In the genomic region with DNA sequence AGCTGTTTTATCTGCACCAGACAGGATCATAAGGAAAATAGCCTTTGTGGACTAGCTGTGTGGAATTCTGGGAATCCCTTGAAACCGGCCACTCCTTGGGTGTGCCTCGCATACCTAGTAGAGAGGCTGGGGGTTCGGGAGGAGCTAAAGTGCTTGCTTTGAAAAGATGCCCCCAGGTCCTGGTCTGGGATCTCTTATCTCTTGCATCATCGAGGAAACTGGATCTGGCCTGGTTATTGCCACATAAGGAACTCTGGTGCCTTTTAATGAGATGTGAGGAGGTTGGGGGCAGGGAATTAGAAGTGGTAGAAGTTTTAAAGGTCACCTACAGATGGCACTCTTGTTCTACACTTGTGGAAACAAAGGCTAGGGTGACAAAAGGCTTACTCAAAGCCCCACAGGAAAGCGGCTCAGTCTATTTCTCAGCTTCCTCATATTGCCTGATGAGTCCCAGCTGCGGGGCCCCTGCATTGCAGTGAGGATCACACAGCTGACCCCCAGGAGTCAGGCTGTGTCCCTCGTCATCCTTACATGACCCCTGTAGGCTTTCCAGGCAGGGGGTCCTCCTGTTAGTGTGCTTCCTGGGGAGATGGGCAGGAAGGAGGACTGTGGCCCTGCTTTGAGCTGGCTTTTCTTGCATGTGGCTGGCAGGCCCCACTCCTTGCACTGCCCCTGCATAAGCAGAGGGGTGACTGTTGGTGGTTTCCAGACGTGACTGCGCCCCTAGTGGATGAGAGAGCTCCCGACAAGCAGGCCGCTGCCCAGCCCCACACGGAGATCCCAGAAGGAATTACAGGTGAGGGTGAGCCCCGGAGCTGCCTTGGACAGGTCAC, we compare ENCODE assay signal across 8 mouse cellular contexts. TPM values are rescaled to one million over a fixed set of nuclear protein-coding genes. Genes with fewer than 3 reads are reported as not detected.
A peak's percentile ranks its signal among the peaks of the same experiment; 100 is the strongest.
DNase-seq lines count a peak whose midpoint lies in the region; ATAC-seq and TF ChIP-seq lines count a peak whose summit lies in the region.

No protein-coding gene starts in this region.

- WGBS in embryonic facial prominence, embryonic 13.5 days: 11% methylated on average over 13 of the region's 13 CpGs
- WGBS in heart, embryonic 10.5 days: 18% methylated on average over 13 of the region's 13 CpGs
- WGBS in kidney, embryonic 15.5 days: 19% methylated on average over 13 of the region's 13 CpGs
- 13% methylated on average over 13 of the region's 13 CpGs for WGBS in midbrain, postnatal 0 days
- 23% methylated on average over 13 of the region's 13 CpGs for WGBS in stomach, embryonic 14.5 days

- peak overlapping the region; percentile 51 for H3K9ac ChIP-seq in embryonic facial prominence, embryonic 13.5 days
- H3K9ac ChIP-seq in kidney, embryonic 15.5 days: no peak overlapping the region
- H3K9ac ChIP-seq in midbrain, postnatal 0 days (replicated peaks; ENCODE audit: low read length, poor library complexity, severe bottlenecking): no peak overlapping the region; the same call in 1 of the 2 replicates
- H3K9ac ChIP-seq in stomach, embryonic 14.5 days (replicated peaks; ENCODE audit: low read depth, low read length): no peak overlapping the region

- H3K27me3 ChIP-seq in embryonic facial prominence, embryonic 13.5 days: no peaks in the 10 kb centered on the region
- H3K27me3 ChIP-seq in heart, embryonic 10.5 days (ENCODE audit: insufficient read depth, poor library complexity, severe bottlenecking): no peaks in the 10 kb centered on the region; the same call in 1 of the 2 replicates
- H3K27me3 ChIP-seq in kidney, embryonic 15.5 days: no peaks in the 10 kb centered on the region
- H3K27me3 ChIP-seq in midbrain, postnatal 0 days (ENCODE audit: insufficient read depth, low read length): no peaks in the 10 kb centered on the region
- H3K27me3 ChIP-seq in stomach, embryonic 14.5 days (ENCODE audit: control insufficient read depth, insufficient read depth, low read length): no peaks in the 10 kb centered on the region

- no peaks in the 10 kb centered on the region for H3K36me3 ChIP-seq in embryonic facial prominence, embryonic 13.5 days
- no peaks in the 10 kb centered on the region for H3K36me3 ChIP-seq in heart, embryonic 10.5 days
- H3K36me3 ChIP-seq in kidney, embryonic 15.5 days: no peaks in the 10 kb centered on the region
- H3K36me3 ChIP-seq in midbrain, postnatal 0 days (ENCODE audit: insufficient read depth, low read length): peaks cover 45% of the 10 kb centered on the region
- no peaks in the 10 kb centered on the region for H3K36me3 ChIP-seq in stomach, embryonic 14.5 days (ENCODE audit: control insufficient read depth, insufficient read depth, low read length)

- H3K27ac ChIP-seq in embryonic facial prominence, embryonic 13.5 days: peak overlapping the region; percentile 76
- H3K27ac ChIP-seq in heart, embryonic 10.5 days: peak overlapping the region; percentile 85
- peak overlapping the region; percentile 56 for H3K27ac ChIP-seq in kidney, embryonic 15.5 days
- peak overlapping the region; percentile 62 for H3K27ac ChIP-seq in midbrain, postnatal 0 days (ENCODE audit: low read depth, low read length)
- peak overlapping the region; percentile 16; the same call in 1 of the 2 replicates for H3K27ac ChIP-seq in stomach, embryonic 14.5 days (ENCODE audit: low read length)

- H3K4me2 ChIP-seq in embryonic facial prominence, embryonic 13.5 days: peak overlapping the region; percentile 34
- H3K4me2 ChIP-seq in kidney, embryonic 15.5 days: peak overlapping the region; percentile 24; the same call in 1 of the 2 replicates
- no peak overlapping the region for H3K4me2 ChIP-seq in midbrain, postnatal 0 days (ENCODE audit: low read depth, low read length, poor library complexity, severe bottlenecking)
- no peak overlapping the region for H3K4me2 ChIP-seq in stomach, embryonic 14.5 days (replicated peaks; ENCODE audit: low read depth, low read length)

- peaks cover 12% of the 10 kb centered on the region for H3K4me1 ChIP-seq in embryonic facial prominence, embryonic 13.5 days
- H3K4me1 ChIP-seq in heart, embryonic 10.5 days: peaks cover 20% of the 10 kb centered on the region
- H3K4me1 ChIP-seq in kidney, embryonic 15.5 days: peaks cover 12% of the 10 kb centered on the region
- H3K4me1 ChIP-seq in midbrain, postnatal 0 days (ENCODE audit: insufficient read depth, low read length): peaks cover 5% of the 10 kb centered on the region; the same call in 1 of the 2 replicates
- 0 out of 2 replicates have a peak, but pooled peaks cover 4% of the 10 kb centered on the region for H3K4me1 ChIP-seq in stomach, embryonic 14.5 days (ENCODE audit: control insufficient read depth, insufficient read depth, low read length)

- peak; percentile 78 for TF ChIP-seq CTCF in midbrain, postnatal 0 days (IDR thresholded peaks at IDR 0.05)

- no peak overlapping the region for H3K4me3 ChIP-seq in embryonic facial prominence, embryonic 13.5 days
- H3K4me3 ChIP-seq in heart, embryonic 10.5 days: no peak overlapping the region
- no peak overlapping the region for H3K4me3 ChIP-seq in kidney, embryonic 15.5 days (replicated peaks)
- no peak overlapping the region for H3K4me3 ChIP-seq in midbrain, postnatal 0 days (ENCODE audit: low read depth, low read length)
- H3K4me3 ChIP-seq in stomach, embryonic 14.5 days (ENCODE audit: low read depth, low read length): no peak overlapping the region

- peak; percentile 60; the same call in 1 of the 2 replicates for ATAC-seq in embryonic facial prominence, embryonic 13.5 days (ENCODE audit: insufficient number of reproducible peaks, insufficient read depth, low FRiP score, low TSS enrichment, low read depth)
- ATAC-seq in kidney, embryonic 15.5 days (replicated peaks; ENCODE audit: low FRiP score): peak; percentile 72
- ATAC-seq in midbrain, postnatal 0 days (ENCODE audit: low FRiP score): peak; percentile 62
- peak; percentile 73 for ATAC-seq in stomach, embryonic 14.5 days (ENCODE audit: insufficient number of reproducible peaks, insufficient read depth, low FRiP score, low read depth)

- DNase-seq in A20 (ENCODE audit: low read depth, low spot score) (peak; percentile 90), liver (peak; percentile 73)
- DNase-seq in adrenal gland, postnatal 14 days: peak; percentile 76
- peak; percentile 86 for DNase-seq in heart, embryonic 10.5 days (ENCODE audit: low spot score)
- DNase-seq in midbrain, postnatal 0 days (ENCODE audit: low spot score): peak; percentile 76

- H3K9me3 ChIP-seq in embryonic facial prominence, embryonic 13.5 days: no peaks in the 10 kb centered on the region
- no peaks in the 10 kb centered on the region for H3K9me3 ChIP-seq in heart, embryonic 10.5 days
- no peaks in the 10 kb centered on the region for H3K9me3 ChIP-seq in kidney, embryonic 15.5 days (replicated peaks)
- H3K9me3 ChIP-seq in midbrain, postnatal 0 days (ENCODE audit: low read length): no peaks in the 10 kb centered on the region
- no peaks in the 10 kb centered on the region for H3K9me3 ChIP-seq in stomach, embryonic 14.5 days (ENCODE audit: control insufficient read depth, low read depth, low read length)

RNA-seq across cellular contexts. Expression of gene Mapt, which starts 58.2 kb away (rescaled TPM):
- 72.8 and 74.8 TPM in 2 replicates for total RNA-seq in adrenal gland, postnatal 14 days (2021)
- 9.7 and 10.5 TPM in 2 replicates for polyA plus RNA-seq in embryonic facial prominence, embryonic 13.5 days (2015; fragmentation: Nextera tagmentation; extraction: Ambion mirVana)
- 0.92 and 1.4 TPM in 2 replicates for polyA plus RNA-seq in heart, embryonic 10.5 days (2016; fragmentation: Nextera tagmentation; extraction: Ambion mirVana)
- polyA plus RNA-seq in kidney, embryonic 15.5 days (2015; fragmentation: Nextera tagmentation; extraction: Ambion mirVana): 9.8 and 13.6 TPM in 2 replicates
- 673 and 700 TPM in 2 replicates for total RNA-seq in midbrain, postnatal 0 days (2014; rRNA removed)
- polyA plus RNA-seq in midbrain, postnatal 0 days (2015; fragmentation: Nextera tagmentation; extraction: Ambion mirVana): 1,369 and 1,377 TPM in 2 replicates
- polyA plus RNA-seq in stomach, embryonic 14.5 days (2014; fragmentation: Nextera tagmentation; extraction: Ambion mirVana): 17.5 and 18.5 TPM in 2 replicates

Comparison
In these comparisons a context has a peak if more than half of its experiments do, and no peak if none do; other contexts are left out.
1. H3K27ac ChIP-seq: peak in every context shown above with its lines; median percentile 85 in heart, embryonic 10.5 days; 76 in embryonic facial prominence, embryonic 13.5 days; 62 in midbrain, postnatal 0 days; 56 in kidney, embryonic 15.5 days; 16 in stomach, embryonic 14.5 days.
2. H3K4me2 ChIP-seq: peak in embryonic facial prominence, embryonic 13.5 days (single experiment) and kidney, embryonic 15.5 days (single experiment); none in midbrain, postnatal 0 days (single experiment) and stomach, embryonic 14.5 days (single experiment).
3. RNA of gene Mapt, which starts 58.2 kb away (polyA plus RNA-seq): 1,369 to 1,377 TPM in midbrain, postnatal 0 days; 17.5 to 18.5 TPM in stomach, embryonic 14.5 days, 9.8 to 13.6 TPM in kidney, embryonic 15.5 days, 9.7 to 10.5 TPM in embryonic facial prominence, embryonic 13.5 days and 0.92 to 1.4 TPM in heart, embryonic 10.5 days; every median in the first group is over 10 times any median in the second.
4. Peak in every context shown above with its lines, with median percentiles within 50 percentile points of each other: DNase-seq and ATAC-seq.